Mouse (Mus musculus) naive thymus-derived CD4-positive, alpha-beta T cell, adult 2 months (primary cell): Measurements from ENCODE around the gene Pum2.

Experiments
- DNase-seq: peaks from one replicate; pipeline ENCODE4 v3.0.0-alpha.2; 2011; ENCODE audit warnings: low read depth

Pum2 gene

DNA sequence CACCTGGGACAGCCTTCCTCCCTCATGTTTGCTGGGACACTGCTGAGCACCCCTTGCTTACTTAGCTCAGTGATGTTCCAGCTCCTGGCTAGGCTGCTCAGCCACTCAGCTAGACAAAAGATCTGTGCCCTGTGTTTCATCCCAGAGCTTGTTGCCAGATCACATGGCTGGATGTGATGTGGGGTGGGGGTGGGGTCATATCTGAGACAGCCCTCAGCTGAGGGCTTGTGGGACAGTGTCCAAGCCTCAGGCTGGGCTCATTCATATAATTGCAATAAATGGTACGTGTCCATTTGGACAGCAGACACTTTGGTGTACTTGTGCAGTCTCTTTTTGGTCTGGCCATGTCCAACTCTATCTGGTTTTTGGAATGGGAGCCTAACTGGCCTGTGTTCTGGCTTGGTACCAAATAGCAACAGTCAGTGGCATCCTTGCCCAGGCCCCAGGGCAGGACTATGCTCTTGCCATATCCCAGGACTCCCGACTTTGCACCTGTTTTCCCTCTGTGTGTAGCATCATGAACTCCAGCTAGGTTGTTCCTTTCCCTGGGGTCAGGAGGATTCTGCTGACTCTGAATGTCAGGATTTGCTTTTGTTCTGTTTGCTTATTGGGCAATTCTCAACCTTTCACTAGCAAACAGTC lies 119.6 kb downstream of the Pum2 start:
- no peak for DNase-seq

DNA sequence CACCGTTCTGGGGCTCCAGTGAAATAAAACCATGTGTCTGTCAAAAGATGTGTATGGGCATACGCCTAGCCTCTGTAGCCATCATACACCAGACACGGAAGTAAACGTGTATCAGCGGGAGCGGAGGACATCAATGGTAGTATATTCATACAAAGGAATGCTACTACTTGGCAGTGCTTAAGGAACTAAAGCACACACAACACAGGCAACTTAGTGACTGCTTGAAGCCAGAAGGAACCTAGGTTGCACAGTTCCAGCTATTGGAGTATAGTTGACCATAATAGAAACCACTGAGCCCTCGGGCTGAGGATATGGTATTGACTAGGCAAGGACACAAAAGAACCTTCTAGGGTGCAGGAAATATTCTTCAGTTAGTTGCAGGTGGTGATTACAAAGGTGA lies 124.0 kb downstream of the Pum2 start:
- no peak for DNase-seq

GRCm38 (mm10) chr12:8798486-8799020 lies 124.6 kb downstream of the Pum2 start:
- DNase-seq = no peak
